Mouse (Mus musculus): Measurements from ENCODE around the gene Stt3b. TPM values are rescaled to one million over a fixed set of nuclear protein-coding genes. Genes with fewer than 3 reads are reported as not detected.

The Stt3b gene
- polyA plus RNA-seq (2016; fragmentation: Nextera tagmentation; extraction: Ambion mirVana), result 122 and 123 TPM in 2 replicates

GRCm38 (mm10) chr9:115310346-115311222 lies at the start of gene Stt3b:
Gene Stt3b (minus strand): TSS chr9:115310421.
- no peaks in the 10 kb centered on the region for H3K9me3 ChIP-seq (replicated peaks)
- H3K27me3 ChIP-seq, result no peaks in the 10 kb centered on the region
- peak within 1 kb of the TSS; percentile 97 for H3K4me3 ChIP-seq
- no peaks in the 10 kb centered on the region for H3K36me3 ChIP-seq
- ATAC-seq (ENCODE audit: low FRiP score), result peak; percentile 95
- H3K4me1 ChIP-seq, result peaks cover 28% of the 10 kb centered on the region
- H3K27ac ChIP-seq, result peak within 1 kb of the TSS; percentile 98
- H3K4me2 ChIP-seq (replicated peaks), result peak within 1 kb of the TSS; percentile 68
- under 1% methylated on average over 86 of the region's 91 CpGs for WGBS
- H3K9ac ChIP-seq, result peak within 1 kb of the TSS; percentile 97

DNA sequence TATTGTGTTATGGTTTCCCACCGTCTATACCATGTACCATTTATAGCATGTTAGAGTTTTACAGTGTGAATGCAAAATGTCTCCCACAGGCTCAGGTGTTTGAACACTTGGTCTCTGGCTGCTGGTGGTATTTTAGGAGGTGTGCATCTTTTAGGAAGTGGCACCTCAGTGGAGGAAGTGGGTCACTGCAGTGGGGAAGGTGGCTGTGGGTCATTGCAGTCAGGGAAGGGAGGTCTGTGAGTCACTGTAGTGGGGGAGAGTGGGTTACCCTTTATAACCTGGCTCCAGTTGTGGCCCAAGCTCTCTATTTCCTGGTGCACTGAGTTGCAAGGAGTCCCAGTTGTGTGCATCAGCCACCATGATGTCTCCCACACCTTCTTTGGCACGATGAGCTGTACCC lies 48.2 kb upstream of the Stt3b start:
- Histone ChIP-seq H3K9ac (no peak overlapping the region), H3K4me3 (no peak overlapping the region), H3K27me3 (no peaks in the 10 kb centered on the region), H3K27ac (no peak overlapping the region), H3K9me3 (replicated peaks) (no peaks in the 10 kb centered on the region), H3K4me1 (peaks cover 2% of the 10 kb centered on the region; the same call in 1 of the 2 replicates), H3K4me2 (replicated peaks) (no peak overlapping the region), H3K36me3 (no peaks in the 10 kb centered on the region)
- no peak for ATAC-seq (ENCODE audit: low FRiP score)
- WGBS, result 90% methylated on average over 2 of the region's 2 CpGs

- H3K9me3 ChIP-seq (replicated peaks), result no peaks in the 10 kb centered on the region
- H3K4me2 ChIP-seq (replicated peaks), result no peak overlapping the region
- WGBS, result 91% methylated on average over 1 of the region's 1 CpGs
- no peaks in the 10 kb centered on the region for H3K36me3 ChIP-seq
- no peaks in the 10 kb centered on the region for H3K27me3 ChIP-seq
- no peak overlapping the region for H3K9ac ChIP-seq
- no peak overlapping the region for H3K27ac ChIP-seq
- no peak for ATAC-seq (ENCODE audit: low FRiP score)
- H3K4me1 ChIP-seq, result peaks cover 2% of the 10 kb centered on the region; the same call in 1 of the 2 replicates
- no peak overlapping the region for H3K4me3 ChIP-seq
Observed at GRCm38 (mm10) chr9:115357996-115358395, 47.8 kb upstream of the Stt3b start.

DNA sequence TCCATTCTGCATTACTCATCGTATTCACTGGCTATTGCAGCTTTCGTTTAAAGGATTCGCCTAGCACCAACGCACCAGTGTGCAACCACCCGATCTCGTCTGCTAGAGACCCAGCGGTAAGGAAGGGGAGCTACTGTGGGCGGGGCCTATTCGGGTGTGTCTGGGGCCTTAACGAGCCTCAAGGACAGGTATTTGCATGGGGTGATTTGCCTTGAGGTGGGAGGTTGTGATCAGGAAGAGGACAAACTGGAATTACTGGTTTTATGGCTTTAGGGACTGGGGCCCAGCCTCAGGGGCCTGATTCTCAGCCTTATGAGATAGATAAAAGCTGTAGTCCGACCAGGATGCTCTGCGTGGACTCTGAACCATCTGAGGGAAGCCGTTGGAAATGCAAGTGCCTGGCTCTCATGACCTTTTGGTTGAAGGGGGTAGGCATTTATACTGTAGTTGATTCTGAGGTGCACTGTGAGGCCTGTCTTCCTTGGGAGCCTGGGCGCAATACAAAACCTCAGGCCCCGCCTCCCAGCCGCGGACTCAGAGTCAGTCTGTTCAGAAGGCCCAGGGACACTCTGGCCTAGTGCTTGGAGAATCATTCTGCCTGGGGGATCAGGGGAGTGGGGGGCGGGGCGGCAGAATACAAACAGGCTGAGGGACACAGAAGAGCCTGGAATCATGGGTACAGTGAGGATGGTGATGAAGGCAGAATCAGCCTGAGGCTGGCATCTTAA lies 46.7 kb upstream of the Stt3b start:
- Histone ChIP-seq H3K27ac (no peak overlapping the region), H3K36me3 (no peaks in the 10 kb centered on the region), H3K9me3 (replicated peaks) (no peaks in the 10 kb centered on the region), H3K4me3 (no peak overlapping the region), H3K9ac (no peak overlapping the region), H3K4me1 (peaks cover 2% of the 10 kb centered on the region; the same call in 1 of the 2 replicates), H3K4me2 (replicated peaks) (no peak overlapping the region), H3K27me3 (no peaks in the 10 kb centered on the region)
- peak; percentile 46; the same call in 1 of the 2 replicates for ATAC-seq (ENCODE audit: low FRiP score)
- 46% methylated on average over 19 of the region's 19 CpGs for WGBS

GRCm38 (mm10) chr9:115355972-115356371 lies 45.8 kb upstream of the Stt3b start:
- Histone ChIP-seq H3K9me3 (replicated peaks) (no peaks in the 10 kb centered on the region), H3K4me2 (replicated peaks) (no peak overlapping the region), H3K27ac (no peak overlapping the region), H3K36me3 (no peaks in the 10 kb centered on the region), H3K27me3 (no peaks in the 10 kb centered on the region), H3K9ac (no peak overlapping the region), H3K4me1 (peaks cover 2% of the 10 kb centered on the region; the same call in 1 of the 2 replicates), H3K4me3 (no peak overlapping the region)
- no peak for ATAC-seq (ENCODE audit: low FRiP score)
- 53% methylated on average over 5 of the region's 5 CpGs for WGBS

GRCm38 (mm10) chr9:115349741-115350512 lies 39.7 kb upstream of the Stt3b start:
- no peaks in the 10 kb centered on the region for H3K27me3 ChIP-seq
- 81% methylated on average over 4 of the region's 4 CpGs for WGBS
- no peak for ATAC-seq (ENCODE audit: low FRiP score)

DNA sequence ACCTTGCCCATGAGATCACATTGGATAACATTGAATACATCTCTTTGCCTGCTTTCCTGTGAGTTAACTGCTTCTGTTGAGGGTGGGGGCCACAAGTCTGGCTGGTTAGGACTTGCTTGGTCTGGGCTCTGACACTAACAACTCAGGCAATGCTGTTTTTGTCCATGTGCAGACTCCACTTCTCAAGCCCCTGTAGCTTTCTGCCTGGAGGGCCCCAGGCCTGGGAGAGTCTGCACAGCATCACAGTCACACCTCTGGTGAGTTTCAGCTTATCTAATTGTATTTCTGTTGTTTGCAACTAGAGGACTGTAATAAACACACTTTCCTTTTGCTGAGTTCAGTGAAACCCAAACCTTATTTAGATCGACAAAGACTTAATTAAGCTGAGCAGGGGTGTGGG lies 38.9 kb upstream of the Stt3b start:
- Histone ChIP-seq H3K9ac (no peak overlapping the region), H3K27me3 (no peaks in the 10 kb centered on the region), H3K9me3 (replicated peaks) (no peaks in the 10 kb centered on the region), H3K4me2 (replicated peaks) (no peak overlapping the region), H3K36me3 (no peaks in the 10 kb centered on the region), H3K4me3 (no peak overlapping the region), H3K27ac (no peak overlapping the region), H3K4me1 (no peaks in the 10 kb centered on the region)
- 77% methylated on average over 1 of the region's 1 CpGs for WGBS
- no peak for ATAC-seq (ENCODE audit: low FRiP score)

More at GRCm38 (mm10) chr9:115349741-115350512, 39.7 kb upstream of the Stt3b start:
- Histone ChIP-seq H3K9ac (no peak overlapping the region), H3K4me2 (replicated peaks) (no peak overlapping the region), H3K27ac (no peak overlapping the region), H3K36me3 (no peaks in the 10 kb centered on the region), H3K4me1 (no peaks in the 10 kb centered on the region), H3K4me3 (no peak overlapping the region), H3K9me3 (replicated peaks) (no peaks in the 10 kb centered on the region)

GRCm38 (mm10) chr9:115344930-115345329 lies 34.7 kb upstream of the Stt3b start:
- no peaks in the 10 kb centered on the region for H3K9me3 ChIP-seq (replicated peaks)
- no peak overlapping the region for H3K9ac ChIP-seq
- no peaks in the 10 kb centered on the region for H3K27me3 ChIP-seq
- no peak overlapping the region for H3K4me2 ChIP-seq (replicated peaks)
- H3K4me1 ChIP-seq, result 0 out of 2 replicates have a peak, but pooled peaks cover 4% of the 10 kb centered on the region
- H3K27ac ChIP-seq, result no peak overlapping the region
- 88% methylated on average over 3 of the region's 3 CpGs for WGBS
- no peak for ATAC-seq (ENCODE audit: low FRiP score)
- no peak overlapping the region for H3K4me3 ChIP-seq
- no peaks in the 10 kb centered on the region for H3K36me3 ChIP-seq

- Histone ChIP-seq H3K4me3 (no peak overlapping the region), H3K9ac (no peak overlapping the region), H3K36me3 (no peaks in the 10 kb centered on the region), H3K9me3 (replicated peaks) (no peaks in the 10 kb centered on the region), H3K27ac (no peak overlapping the region), H3K4me2 (replicated peaks) (no peak overlapping the region), H3K4me1 (peaks cover 9% of the 10 kb centered on the region; the same call in 1 of the 2 replicates), H3K27me3 (no peaks in the 10 kb centered on the region)
- 79% methylated on average over 9 of the region's 9 CpGs for WGBS
- ATAC-seq (ENCODE audit: low FRiP score), result no peak
Observed at GRCm38 (mm10) chr9:115341576-115341975, 31.4 kb upstream of the Stt3b start.

GRCm38 (mm10) chr9:115340212-115340815 lies 30.1 kb upstream of the Stt3b start:
- no peak overlapping the region for H3K9ac ChIP-seq
- H3K4me2 ChIP-seq (replicated peaks), result no peak overlapping the region
- no peak overlapping the region for H3K4me3 ChIP-seq
- no peaks in the 10 kb centered on the region for H3K36me3 ChIP-seq
- 39% methylated on average over 12 of the region's 12 CpGs for WGBS
- H3K27ac ChIP-seq, result no peak overlapping the region
- no peaks in the 10 kb centered on the region for H3K27me3 ChIP-seq
- peaks cover 9% of the 10 kb centered on the region; the same call in 1 of the 2 replicates for H3K4me1 ChIP-seq
- no peaks in the 10 kb centered on the region for H3K9me3 ChIP-seq (replicated peaks)
- no peak for ATAC-seq (ENCODE audit: low FRiP score)

- Histone ChIP-seq H3K4me1 (peaks cover 9% of the 10 kb centered on the region; the same call in 1 of the 2 replicates), H3K4me2 (replicated peaks) (no peak overlapping the region), H3K9me3 (replicated peaks) (no peaks in the 10 kb centered on the region), H3K4me3 (no peak overlapping the region), H3K27me3 (no peaks in the 10 kb centered on the region), H3K27ac (no peak overlapping the region), H3K9ac (no peak overlapping the region), H3K36me3 (no peaks in the 10 kb centered on the region)
- WGBS, result 52% methylated on average over 6 of the region's 6 CpGs
- ATAC-seq (ENCODE audit: low FRiP score), result no peak
Observed at GRCm38 (mm10) chr9:115338816-115339215, 28.6 kb upstream of the Stt3b start.
